Comparison of ENCODE assay signal across 13 mouse cellular contexts in the genomic region with DNA sequence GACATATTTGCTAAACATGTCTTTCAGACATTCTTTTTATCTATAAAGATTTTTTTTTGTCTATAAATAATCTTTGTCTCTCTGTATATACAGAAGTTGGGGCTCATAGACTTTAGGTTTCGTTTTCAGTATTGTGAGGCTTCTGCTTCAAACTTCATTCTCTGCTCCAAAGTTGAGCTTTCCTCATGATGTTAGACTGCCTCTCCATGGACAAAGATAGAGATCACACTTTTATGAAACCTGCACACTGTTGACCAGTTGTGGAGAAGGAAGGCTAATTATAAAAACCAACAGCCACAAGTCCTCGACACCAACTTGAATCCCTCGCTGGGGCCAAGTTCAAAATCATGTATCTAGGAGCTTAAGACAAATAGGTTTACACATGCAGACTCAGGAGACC.
A peak's percentile ranks its signal among the peaks of the same experiment; 100 is the strongest.
DNase-seq lines count a peak whose midpoint lies in the region; ATAC-seq and TF ChIP-seq lines count a peak whose summit lies in the region.
"Had no signal": no experiment of that assay in that cellular context is flagged by ENCODE, and none has a peak within 500 bp of the region (broad histone marks: within the 10 kb centered on the region; RNA-seq: fewer than 3 reads in every experiment).

No protein-coding gene starts in this region.

- H3K4me1 ChIP-seq in hindbrain, embryonic 14.5 days (replicated peaks; ENCODE audit: control insufficient read depth, insufficient read depth, low read length), result no peaks in the 10 kb centered on the region
- H3K4me1 ChIP-seq in hindbrain, embryonic 13.5 days (replicated peaks), result no peaks in the 10 kb centered on the region
- no peaks in the 10 kb centered on the region for H3K4me1 ChIP-seq in lung, embryonic 14.5 days (ENCODE audit: insufficient read depth)
- H3K4me1 ChIP-seq: liver, embryonic 12.5 days had no signal

- no peaks in the 10 kb centered on the region for H3K27me3 ChIP-seq in hindbrain, embryonic 14.5 days (ENCODE audit: control insufficient read depth, insufficient read depth, low read length)
- no peaks in the 10 kb centered on the region for H3K27me3 ChIP-seq in hindbrain, embryonic 13.5 days
- H3K27me3 ChIP-seq in lung, embryonic 14.5 days (ENCODE audit: insufficient read depth, low read length), result no peaks in the 10 kb centered on the region
- H3K27me3 ChIP-seq: liver, embryonic 12.5 days had no signal

- WGBS in hindbrain, embryonic 14.5 days, result 77% methylated on average over 3 of the region's 3 CpGs
- WGBS in hindbrain, embryonic 13.5 days, result 86% methylated on average over 3 of the region's 3 CpGs
- 78% methylated on average over 3 of the region's 3 CpGs for WGBS in lung, embryonic 14.5 days

- no peak overlapping the region for H3K9ac ChIP-seq in hindbrain, embryonic 14.5 days
- H3K9ac ChIP-seq in hindbrain, embryonic 13.5 days, result no peak overlapping the region
- H3K9ac ChIP-seq in lung, embryonic 14.5 days, result no peak overlapping the region
- H3K9ac ChIP-seq: liver, embryonic 12.5 days had no signal

- TF ChIP-seq CTCF in lung, embryonic 14.5 days (IDR thresholded peaks at IDR 0.05; ENCODE audit: low read depth), result no peak

- no peak; the same call in 1 of the 2 replicates for ATAC-seq in hindbrain, embryonic 14.5 days (ENCODE audit: low FRiP score)
- ATAC-seq in hindbrain, embryonic 13.5 days (ENCODE audit: low FRiP score), result no peak
- no peak for ATAC-seq in lung, embryonic 14.5 days (ENCODE audit: insufficient read depth)
- ATAC-seq: liver, embryonic 12.5 days had no signal

- H3K4me3 ChIP-seq in hindbrain, embryonic 14.5 days (replicated peaks; ENCODE audit: low read length), result no peak overlapping the region
- no peak overlapping the region for H3K4me3 ChIP-seq in hindbrain, embryonic 13.5 days
- H3K4me3 ChIP-seq in lung, embryonic 14.5 days (ENCODE audit: low read depth, low read length), result no peak overlapping the region
- H3K4me3 ChIP-seq: liver, embryonic 12.5 days had no signal

- H3K4me2 ChIP-seq in hindbrain, embryonic 14.5 days (replicated peaks), result no peak overlapping the region
- no peak overlapping the region for H3K4me2 ChIP-seq in hindbrain, embryonic 13.5 days
- no peak overlapping the region for H3K4me2 ChIP-seq in lung, embryonic 14.5 days
- H3K4me2 ChIP-seq: liver, embryonic 12.5 days had no signal

- H3K36me3 ChIP-seq in hindbrain, embryonic 14.5 days (replicated peaks; ENCODE audit: control insufficient read depth, insufficient read depth), result no peaks in the 10 kb centered on the region
- H3K36me3 ChIP-seq in hindbrain, embryonic 13.5 days, result no peaks in the 10 kb centered on the region
- no peaks in the 10 kb centered on the region for H3K36me3 ChIP-seq in lung, embryonic 14.5 days (ENCODE audit: insufficient read depth)
- H3K36me3 ChIP-seq: liver, embryonic 12.5 days had no signal

- DNase-seq in cerebellum, adult 18-20 months, result peak; percentile 17 to 20
- DNase-seq in cerebellum, adult 11 months, result no peak
- DNase-seq in hindbrain, embryonic 14.5 days (ENCODE audit: low spot score), result peak; percentile 54
- peak; percentile 16 for DNase-seq in lung, embryonic 14.5 days
- DNase-seq in lung, postnatal 4 days, result no peak
- peak; percentile 55 for DNase-seq in cerebellum, adult 9-10 months
- no peak for DNase-seq in thymus, postnatal 14 days
- DNase-seq: gastrocnemius, postnatal 36 days; heart, postnatal 10 days; kidney, adult 8-10 months; thymus, postnatal 36 days had no signal

- no peaks in the 10 kb centered on the region for H3K9me3 ChIP-seq in hindbrain, embryonic 14.5 days (ENCODE audit: control insufficient read depth, low read length)
- H3K9me3 ChIP-seq in hindbrain, embryonic 13.5 days, result no peaks in the 10 kb centered on the region
- H3K9me3 ChIP-seq in lung, embryonic 14.5 days (ENCODE audit: low read depth, low read length), result no peaks in the 10 kb centered on the region
- H3K9me3 ChIP-seq: liver, embryonic 12.5 days had no signal

- no peak overlapping the region for H3K27ac ChIP-seq in hindbrain, embryonic 14.5 days
- H3K27ac ChIP-seq in hindbrain, embryonic 13.5 days, result no peak overlapping the region
- H3K27ac ChIP-seq in lung, embryonic 14.5 days (ENCODE audit: low read depth), result no peak overlapping the region
- H3K27ac ChIP-seq: liver, embryonic 12.5 days had no signal

Comparison
In these comparisons a context has a peak if more than half of its experiments do, and no peak if none do; other contexts are left out.
1. DNase-seq: peak in cerebellum, adult 18-20 months (2 of 2), hindbrain, embryonic 14.5 days (single experiment), lung, embryonic 14.5 days (single experiment) and cerebellum, adult 9-10 months (single experiment); none in cerebellum, adult 11 months (single experiment), lung, postnatal 4 days (0 of 2) and thymus, postnatal 14 days (single experiment).